Mouse (Mus musculus) testis, postnatal 14 days (tissue): ENCODE measurements around the gene Marc1.

Source experiments
- DNase-seq: peaks from one replicate; pipeline ENCODE4 v3.0.0; 2021; ENCODE audit warnings: low spot score

The Marc1 gene

GRCm38 (mm10) chr1:184761988-184762387, 49.1 kb downstream of the Marc1 start:
- no peak for DNase-seq

- DNase-seq = no peak
These were observed 58.4 kb downstream of the Marc1 start for GRCm38 (mm10) chr1:184752671-184753070.

GRCm38 (mm10) chr1:184750114-184750664, 60.9 kb downstream of the Marc1 start:
- no peak for DNase-seq

GRCm38 (mm10) chr1:184748692-184749152, 62.4 kb downstream of the Marc1 start:
- no peak for DNase-seq

- DNase-seq = no peak
These were observed 73.1 kb downstream of the Marc1 start for GRCm38 (mm10) chr1:184737876-184738479.

DNA sequence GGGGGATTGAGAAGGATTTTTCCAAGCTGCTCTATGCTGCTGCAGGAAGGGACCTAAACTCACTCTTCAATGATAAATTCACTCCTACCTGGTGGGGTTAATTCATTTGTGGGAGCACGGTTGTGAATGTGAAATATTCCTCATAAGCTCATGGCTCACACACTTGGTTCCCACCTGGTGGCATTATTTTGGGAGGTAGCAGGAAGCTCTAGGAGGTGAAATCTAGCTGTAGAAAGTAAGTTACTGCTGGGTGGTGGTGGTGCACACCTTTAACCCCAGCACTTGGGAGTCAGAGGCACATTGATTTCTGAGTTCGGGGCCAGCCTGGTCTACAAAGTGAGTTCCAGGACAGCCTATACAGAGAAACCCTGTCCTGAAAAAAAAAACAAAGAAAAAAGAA, 73.9 kb downstream of the Marc1 start:
- DNase-seq = no peak
